Mouse (Mus musculus): ENCODE data around the gene Park7. TPM values are rescaled to one million over a fixed set of nuclear protein-coding genes. Genes with fewer than 3 reads are reported as not detected.

Gene Park7
- 336 and 340 TPM in 2 replicates for polyA plus RNA-seq (2016; fragmentation: Nextera tagmentation; extraction: Ambion mirVana)

DNA sequence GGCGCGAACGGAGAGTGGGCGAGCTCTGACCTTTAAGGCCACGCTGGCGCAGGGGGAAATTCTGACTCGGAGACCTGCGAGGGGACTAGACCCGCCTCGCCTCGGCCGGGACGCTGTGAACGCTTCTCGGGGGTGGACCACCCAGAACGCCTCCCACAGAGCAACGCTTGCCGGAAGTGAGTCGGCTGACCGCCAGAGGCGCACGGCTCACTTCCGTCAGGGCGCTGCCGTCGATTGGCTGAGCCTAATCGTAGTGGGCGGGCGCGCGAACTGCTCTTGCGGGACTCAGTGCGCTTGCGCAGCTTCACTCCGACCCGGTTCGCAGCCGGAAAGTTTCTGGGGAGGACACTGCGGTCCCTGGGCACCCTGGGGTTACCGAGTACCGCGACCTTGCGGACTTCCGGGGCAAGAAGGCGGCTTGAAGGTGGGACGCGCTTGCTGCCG lies at the start of gene Park7, which contains the start of gene Tnfrsf9:
TSS of gene Park7 (minus strand) at position 148 of the 444 bp plus-strand sequence.
TSS of gene Tnfrsf9 (plus strand) at position 273 of the 444 bp plus-strand sequence.
- under 1% methylated on average over 48 of the region's 48 CpGs for WGBS
- Histone ChIP-seq H3K4me3 (peak within 1 kb of the TSS; percentile 65), H3K9ac (peak within 1 kb of the TSS; percentile 82), H3K4me1 (peaks cover 20% of the 10 kb centered on the region), H3K36me3 (no peaks in the 10 kb centered on the region), H3K27ac (peak within 1 kb of the TSS; percentile 84), H3K27me3 (no peaks in the 10 kb centered on the region), H3K9me3 (replicated peaks) (no peaks in the 10 kb centered on the region), H3K4me2 (replicated peaks) (peak within 1 kb of the TSS; percentile 72)
- peak; percentile 85 for ATAC-seq (ENCODE audit: low FRiP score)

DNA sequence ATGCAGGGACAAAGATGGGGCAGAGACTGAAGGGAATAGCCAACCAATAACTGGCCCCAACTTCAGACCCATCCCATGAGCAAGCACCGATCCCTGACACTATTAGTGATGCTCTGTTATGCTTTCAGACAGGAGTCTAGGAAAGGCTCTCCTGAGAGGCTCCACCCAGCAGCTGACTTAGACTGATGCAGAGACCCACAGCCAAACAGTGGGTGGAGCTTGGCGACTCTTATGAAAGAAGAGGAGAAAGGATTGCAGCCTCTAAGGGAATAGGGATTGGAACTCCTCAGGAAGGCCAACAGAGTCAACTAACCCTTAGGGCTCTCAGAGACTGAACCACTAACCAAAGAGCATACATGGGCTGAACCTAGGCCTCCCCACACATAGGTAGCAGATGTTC lies 49.5 kb upstream of the Park7 start:
- H3K4me2 ChIP-seq (replicated peaks): no peak overlapping the region
- no peaks in the 10 kb centered on the region for H3K9me3 ChIP-seq (replicated peaks)
- no peak for ATAC-seq (ENCODE audit: low FRiP score)
- 0 out of 2 replicates have a peak, but pooled peaks cover 4% of the 10 kb centered on the region for H3K4me1 ChIP-seq
- 75% methylated on average over 2 of the region's 2 CpGs for WGBS
- no peak overlapping the region for H3K9ac ChIP-seq
- no peak overlapping the region for H3K27ac ChIP-seq
- no peaks in the 10 kb centered on the region for H3K36me3 ChIP-seq
- H3K4me3 ChIP-seq: no peak overlapping the region
- H3K27me3 ChIP-seq: no peaks in the 10 kb centered on the region

DNA sequence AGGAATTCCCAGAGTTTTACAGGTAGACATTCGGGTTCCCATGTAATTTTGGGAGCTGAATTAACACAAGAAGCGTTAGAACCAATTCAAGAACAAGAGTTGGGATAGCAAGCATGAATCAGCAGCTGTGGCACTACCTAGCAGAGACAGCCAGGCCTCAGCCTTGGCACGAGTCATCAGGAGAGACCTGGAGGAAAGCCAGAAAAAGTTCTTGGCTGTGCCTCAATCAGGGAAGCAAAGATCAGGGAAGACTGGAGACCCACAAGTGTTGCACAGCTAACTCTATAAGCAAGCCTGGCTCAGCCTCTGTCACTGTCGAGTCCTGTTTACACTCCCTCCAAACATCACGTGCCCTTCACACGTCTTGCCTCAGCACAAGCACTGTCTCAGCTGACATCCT lies 48.0 kb upstream of the Park7 start:
- Histone ChIP-seq H3K36me3 (no peaks in the 10 kb centered on the region), H3K4me2 (replicated peaks) (no peak overlapping the region), H3K9ac (no peak overlapping the region), H3K9me3 (replicated peaks) (no peaks in the 10 kb centered on the region), H3K4me1 (0 out of 2 replicates have a peak, but pooled peaks cover 4% of the 10 kb centered on the region), H3K27ac (no peak overlapping the region), H3K4me3 (no peak overlapping the region), H3K27me3 (no peaks in the 10 kb centered on the region)
- ATAC-seq (ENCODE audit: low FRiP score): no peak
- WGBS: 76% methylated on average over 6 of the region's 6 CpGs

DNA sequence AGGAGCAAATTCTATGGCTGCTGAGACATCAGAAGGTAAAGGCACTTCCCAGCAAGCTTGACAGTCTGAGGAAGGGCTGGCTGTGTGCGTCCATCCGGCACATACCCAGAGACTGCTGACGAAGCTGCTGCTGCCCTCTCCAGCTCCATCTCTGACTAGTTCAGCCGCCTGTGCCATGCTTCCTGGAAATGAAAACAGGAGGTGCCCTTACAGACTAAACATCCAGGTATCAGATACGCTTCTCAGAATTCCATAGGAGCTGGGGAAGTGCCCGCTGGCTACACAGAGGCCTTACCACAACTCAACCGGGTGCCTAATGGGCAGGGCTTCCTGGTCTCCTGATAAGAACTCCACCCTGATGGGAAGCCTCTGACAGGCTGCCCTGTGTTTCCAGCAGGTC lies 44.3 kb upstream of the Park7 start:
- Histone ChIP-seq H3K4me1 (0 out of 2 replicates have a peak, but pooled peaks cover 7% of the 10 kb centered on the region), H3K27ac (no peak overlapping the region), H3K4me2 (replicated peaks) (no peak overlapping the region), H3K9me3 (replicated peaks) (no peaks in the 10 kb centered on the region), H3K27me3 (no peaks in the 10 kb centered on the region), H3K36me3 (no peaks in the 10 kb centered on the region), H3K9ac (no peak overlapping the region), H3K4me3 (no peak overlapping the region)
- no peak for ATAC-seq (ENCODE audit: low FRiP score)
- 83% methylated on average over 7 of the region's 7 CpGs for WGBS

DNA sequence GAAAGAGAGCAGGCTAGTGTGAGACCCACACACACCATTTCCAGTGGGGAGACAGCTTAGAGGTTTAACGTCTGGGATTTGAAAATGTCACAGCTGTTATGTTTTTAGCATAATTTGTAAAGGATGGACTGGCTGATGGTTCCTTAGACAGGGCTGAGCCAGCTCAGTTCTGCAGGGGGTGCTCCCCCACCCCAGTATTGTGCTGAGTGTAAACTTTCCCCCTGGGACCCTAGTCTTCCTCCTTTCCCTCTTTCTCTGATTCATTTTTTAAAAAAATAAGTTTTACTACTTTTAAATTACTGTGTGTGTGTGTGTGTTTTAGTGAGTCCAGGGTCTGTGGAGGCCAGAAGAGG lies 42.8 kb upstream of the Park7 start:
- Histone ChIP-seq H3K9me3 (replicated peaks) (no peaks in the 10 kb centered on the region), H3K4me2 (replicated peaks) (no peak overlapping the region), H3K27ac (peak overlapping the region; percentile 60; the same call in 1 of the 2 replicates), H3K4me3 (no peak overlapping the region), H3K36me3 (no peaks in the 10 kb centered on the region), H3K27me3 (no peaks in the 10 kb centered on the region), H3K4me1 (0 out of 2 replicates have a peak, but pooled peaks cover 7% of the 10 kb centered on the region), H3K9ac (no peak overlapping the region)
- 54% methylated on average over 1 of the region's 1 CpGs for WGBS
- no peak; the same call in 1 of the 2 replicates for ATAC-seq (ENCODE audit: low FRiP score)

DNA sequence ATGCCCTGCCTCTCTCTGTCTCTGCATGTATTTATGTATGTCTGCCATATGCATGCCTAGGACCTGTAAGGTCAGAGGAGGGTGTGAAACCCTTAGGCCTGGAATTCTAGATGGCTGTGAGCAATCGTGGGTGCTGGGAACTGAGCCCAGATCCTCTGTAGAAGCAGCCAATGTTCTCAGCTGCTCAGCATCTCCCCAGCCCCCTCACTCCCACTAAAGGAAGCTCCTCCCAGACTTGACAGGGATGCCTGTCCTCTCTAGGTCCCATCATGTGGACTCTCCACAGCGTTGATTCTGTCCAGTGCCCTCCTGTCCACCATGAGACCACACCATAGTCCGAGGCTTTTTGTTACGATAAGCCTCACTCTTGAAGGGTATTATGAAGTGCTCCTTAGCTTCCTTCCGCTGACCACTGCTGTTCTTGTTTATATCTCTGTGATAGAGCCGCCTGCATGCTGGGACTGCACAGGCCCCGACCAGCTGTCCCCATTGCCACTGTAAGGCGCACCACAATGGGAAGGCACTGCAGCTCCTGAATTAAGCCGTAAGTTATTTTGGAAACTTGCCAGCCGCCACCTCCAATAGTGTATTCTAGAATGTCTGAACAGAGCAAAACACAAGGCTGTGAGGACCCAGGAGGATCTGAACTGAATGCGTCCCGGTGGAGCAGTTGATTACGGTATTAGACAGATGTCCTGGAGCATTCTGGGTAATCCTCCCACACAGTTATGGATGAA lies 42.3 kb upstream of the Park7 start:
- peak overlapping the region; percentile 60; the same call in 1 of the 2 replicates for H3K27ac ChIP-seq
- H3K36me3 ChIP-seq: no peaks in the 10 kb centered on the region
- H3K4me3 ChIP-seq: no peak overlapping the region
- H3K9me3 ChIP-seq (replicated peaks): no peaks in the 10 kb centered on the region
- H3K9ac ChIP-seq: no peak overlapping the region
- no peaks in the 10 kb centered on the region for H3K27me3 ChIP-seq
- 0 out of 2 replicates have a peak, but pooled peaks cover 7% of the 10 kb centered on the region for H3K4me1 ChIP-seq
- peak; percentile 72 for ATAC-seq (ENCODE audit: low FRiP score)
- no peak overlapping the region for H3K4me2 ChIP-seq (replicated peaks)
- WGBS: 58% methylated on average over 13 of the region's 13 CpGs

DNA sequence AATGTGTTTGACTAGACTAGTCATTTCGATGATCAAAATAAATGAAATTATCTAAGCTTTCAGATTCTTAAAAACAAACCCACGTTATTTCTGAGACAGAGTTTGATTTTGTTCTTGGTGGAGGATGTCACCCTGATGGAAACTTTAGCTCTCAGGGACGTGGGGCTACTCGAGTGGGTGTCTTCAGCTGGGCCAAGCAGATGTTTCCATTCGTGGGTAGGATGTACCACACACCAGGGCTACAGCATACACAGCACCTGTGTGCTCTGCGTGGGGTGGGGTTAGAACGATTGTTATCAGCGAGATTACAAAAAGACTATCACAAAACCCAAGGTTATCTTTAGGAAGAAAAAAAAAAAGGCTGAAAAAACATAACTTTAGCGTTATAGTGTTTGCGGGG lies 36.7 kb upstream of the Park7 start:
- Histone ChIP-seq H3K36me3 (no peaks in the 10 kb centered on the region), H3K4me2 (replicated peaks) (no peak overlapping the region), H3K4me3 (no peak overlapping the region), H3K4me1 (no peaks in the 10 kb centered on the region), H3K9me3 (replicated peaks) (no peaks in the 10 kb centered on the region), H3K9ac (no peak overlapping the region), H3K27ac (no peak overlapping the region), H3K27me3 (no peaks in the 10 kb centered on the region)
- no peak for ATAC-seq (ENCODE audit: low FRiP score)
- 84% methylated on average over 10 of the region's 10 CpGs for WGBS

DNA sequence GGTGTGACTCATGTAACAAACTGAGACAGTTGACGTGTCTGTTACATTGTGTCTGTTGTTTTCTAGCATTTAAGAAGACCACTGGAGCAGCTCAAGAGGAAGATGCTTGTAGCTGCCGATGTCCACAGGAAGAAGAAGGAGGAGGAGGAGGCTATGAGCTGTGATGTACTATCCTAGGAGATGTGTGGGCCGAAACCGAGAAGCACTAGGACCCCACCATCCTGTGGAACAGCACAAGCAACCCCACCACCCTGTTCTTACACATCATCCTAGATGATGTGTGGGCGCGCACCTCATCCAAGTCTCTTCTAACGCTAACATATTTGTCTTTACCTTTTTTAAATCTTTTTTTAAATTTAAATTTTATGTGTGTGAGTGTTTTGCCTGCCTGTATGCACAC lies 30.5 kb upstream of the Park7 start:
- Histone ChIP-seq H3K9ac (no peak overlapping the region), H3K4me3 (no peak overlapping the region), H3K27me3 (no peaks in the 10 kb centered on the region), H3K36me3 (no peaks in the 10 kb centered on the region), H3K4me1 (no peaks in the 10 kb centered on the region), H3K27ac (no peak overlapping the region), H3K9me3 (replicated peaks) (no peaks in the 10 kb centered on the region), H3K4me2 (replicated peaks) (no peak overlapping the region)
- WGBS: 96% methylated on average over 7 of the region's 7 CpGs
- no peak for ATAC-seq (ENCODE audit: low FRiP score)

DNA sequence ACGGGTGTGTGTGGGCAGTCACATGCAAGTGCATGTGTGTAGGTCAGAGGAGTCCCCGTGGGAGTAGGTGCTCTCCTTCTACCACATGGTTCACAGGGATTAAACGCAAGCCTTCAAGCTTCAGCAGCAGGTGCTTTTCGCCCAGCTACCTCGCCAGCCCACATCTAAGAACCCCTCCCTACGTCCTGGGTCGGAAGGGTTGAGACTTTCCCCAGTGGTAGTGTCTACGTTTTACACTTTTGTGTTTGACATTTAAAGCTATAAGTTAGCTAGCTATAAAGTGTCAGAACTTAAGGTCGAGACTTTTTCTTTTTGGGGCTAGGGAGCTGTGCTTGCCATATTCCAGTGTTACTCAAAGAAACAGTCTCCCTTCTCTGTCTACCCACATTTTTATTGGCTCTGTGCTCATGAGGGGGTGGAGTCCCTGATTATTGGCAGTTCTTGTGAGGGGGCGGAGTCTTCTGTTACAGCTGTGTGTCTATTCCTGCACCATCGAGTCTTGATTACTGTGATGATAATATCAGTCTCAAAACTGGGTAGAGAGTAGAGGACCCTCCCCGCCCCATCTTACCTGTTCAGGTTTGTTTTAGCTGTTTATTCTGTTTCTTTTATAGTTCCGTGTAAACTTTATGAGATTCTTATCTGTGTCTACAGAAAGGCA lies 25.9 kb upstream of the Park7 start:
- Histone ChIP-seq H3K4me3 (no peak overlapping the region), H3K4me2 (replicated peaks) (no peak overlapping the region), H3K36me3 (no peaks in the 10 kb centered on the region), H3K4me1 (no peaks in the 10 kb centered on the region), H3K27me3 (no peaks in the 10 kb centered on the region), H3K27ac (no peak overlapping the region), H3K9ac (no peak overlapping the region), H3K9me3 (replicated peaks) (no peaks in the 10 kb centered on the region)
- ATAC-seq (ENCODE audit: low FRiP score): no peak
- 62% methylated on average over 13 of the region's 13 CpGs for WGBS

DNA sequence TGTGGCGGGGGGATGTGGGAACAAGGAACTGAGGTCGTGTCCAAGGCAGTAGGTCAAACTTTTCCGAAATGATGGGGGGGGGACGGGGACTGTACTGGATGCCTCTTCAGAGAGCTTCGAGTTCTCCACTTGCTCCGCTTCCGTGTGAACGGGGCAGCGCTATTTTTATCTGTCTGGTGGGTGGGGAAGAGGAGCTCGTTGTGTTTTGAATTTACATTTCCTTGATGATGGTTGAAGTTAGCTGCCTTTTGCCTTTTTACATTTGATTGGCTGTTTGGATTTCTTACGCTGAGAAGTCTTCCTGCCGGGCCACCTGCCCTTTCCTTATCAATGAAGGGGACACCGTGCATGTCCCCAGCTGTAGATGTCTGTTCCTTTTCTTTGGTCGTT lies 23.8 kb upstream of the Park7 start:
- Histone ChIP-seq H3K36me3 (no peaks in the 10 kb centered on the region), H3K4me3 (no peak overlapping the region), H3K27me3 (no peaks in the 10 kb centered on the region), H3K9me3 (replicated peaks) (no peaks in the 10 kb centered on the region), H3K4me2 (replicated peaks) (0 out of 2 replicates have a peak overlapping the region, but pooled peaks have one; percentile 8), H3K27ac (no peak overlapping the region), H3K9ac (no peak overlapping the region), H3K4me1 (no peaks in the 10 kb centered on the region)
- ATAC-seq (ENCODE audit: low FRiP score): no peak
- 57% methylated on average over 14 of the region's 14 CpGs for WGBS

DNA sequence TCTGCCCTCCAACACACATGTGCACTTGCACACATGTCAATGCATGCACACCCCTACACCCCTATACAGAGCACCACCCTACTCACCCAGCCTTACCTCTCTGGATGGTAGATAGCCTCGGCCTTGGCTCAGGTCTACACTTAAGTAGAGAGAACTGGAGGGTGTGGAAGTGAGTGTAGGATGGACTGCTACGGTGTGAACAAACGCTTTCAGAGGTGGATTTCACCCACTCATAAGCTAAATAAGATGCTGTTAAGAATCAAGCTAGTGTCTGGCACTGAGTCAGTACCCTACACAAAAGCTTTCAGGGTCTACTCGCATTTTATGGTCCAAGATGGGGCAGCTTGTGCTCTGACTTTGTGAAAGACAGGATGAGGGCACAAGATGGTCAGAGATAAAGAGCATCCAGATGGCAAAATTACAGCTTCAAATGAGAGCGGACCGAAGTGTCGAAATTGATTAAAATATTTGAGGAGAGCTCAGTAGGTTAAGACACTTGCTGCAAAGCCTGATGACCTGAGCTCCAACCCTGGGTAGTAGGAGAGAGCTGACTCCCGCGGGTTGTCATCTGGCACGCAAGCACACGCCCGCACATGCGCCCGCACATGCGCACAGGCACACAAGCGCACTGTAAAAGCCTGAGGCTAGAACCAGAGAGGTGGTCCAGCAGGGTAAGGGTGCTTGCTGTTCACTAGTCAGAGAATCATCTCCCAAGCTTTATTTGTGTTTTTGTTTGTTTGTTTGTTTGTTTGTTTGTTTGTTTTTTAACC lies 23.2 kb upstream of the Park7 start:
- Histone ChIP-seq H3K27me3 (no peaks in the 10 kb centered on the region), H3K36me3 (no peaks in the 10 kb centered on the region), H3K4me2 (replicated peaks) (0 out of 2 replicates have a peak overlapping the region, but pooled peaks have one; percentile 8), H3K27ac (no peak overlapping the region), H3K4me1 (no peaks in the 10 kb centered on the region), H3K9me3 (replicated peaks) (no peaks in the 10 kb centered on the region), H3K9ac (no peak overlapping the region), H3K4me3 (no peak overlapping the region)
- ATAC-seq (ENCODE audit: low FRiP score): no peak
- WGBS: 80% methylated on average over 16 of the region's 16 CpGs

DNA sequence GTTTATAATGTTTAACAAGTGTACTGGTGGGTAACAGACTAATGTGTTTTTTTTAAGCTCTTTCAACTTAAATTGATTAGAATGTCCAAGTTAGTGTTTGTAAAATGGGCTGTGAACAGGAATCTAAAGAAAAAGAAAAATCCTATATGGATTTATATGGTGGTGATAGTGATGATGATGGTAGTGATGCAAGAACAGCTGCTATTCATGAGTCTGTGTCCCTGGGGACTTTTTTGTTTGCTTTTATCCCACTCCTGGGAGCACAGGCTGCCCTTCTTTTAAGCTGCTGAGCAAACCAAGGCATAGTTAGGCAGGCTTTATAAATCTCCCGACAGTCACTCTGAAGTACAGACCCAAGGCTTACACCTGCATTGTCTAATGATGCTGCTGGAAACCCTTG lies 19.3 kb upstream of the Park7 start:
- Histone ChIP-seq H3K4me3 (no peak overlapping the region), H3K36me3 (no peaks in the 10 kb centered on the region), H3K4me2 (replicated peaks) (no peak overlapping the region), H3K9me3 (replicated peaks) (no peaks in the 10 kb centered on the region), H3K9ac (no peak overlapping the region), H3K27me3 (no peaks in the 10 kb centered on the region), H3K27ac (no peak overlapping the region), H3K4me1 (no peaks in the 10 kb centered on the region)
- WGBS: 70% methylated on average over 1 of the region's 1 CpGs
- ATAC-seq (ENCODE audit: low FRiP score): no peak
